Mouse (Mus musculus): ENCODE results near the gene Tango6.

- no peak for TF ChIP-seq CTCF (IDR thresholded peaks at IDR 0.05; ENCODE audit: low read depth, low read length)
- TF ChIP-seq EP300 (IDR thresholded peaks at IDR 0.05; ENCODE audit: insufficient read depth, low read depth, low read length) = no peak
These were observed 31.4 kb downstream of the Tango6 start for GRCm38 (mm10) chr8:106714297-106714696.
